Mouse (Mus musculus) 416B (cell line): ENCODE results near the gene Klc1.

Experiments used
- DNase-seq: peaks from one replicate; pipeline ENCODE4 v3.0.0; 2011; ENCODE audit warnings: low read depth

The Klc1 gene

GRCm38 (mm10) chr12:111813766-111814617 is 55.3 kb downstream of the Klc1 start, which contains the start of the genes Xrcc3 and Zfyve21:
TSS of gene Xrcc3 (minus strand) at chr12:111813873.
TSS of gene Zfyve21 (plus strand) at chr12:111814170.
- DNase-seq = peak; percentile 99

GRCm38 (mm10) chr12:111814769-111815762 is 56.4 kb downstream of the Klc1 start:
- no peak for DNase-seq

- no peak for DNase-seq
Observed at GRCm38 (mm10) chr12:111816528-111816927, 57.9 kb downstream of the Klc1 start.

- peak; percentile 48 for DNase-seq
Observed at GRCm38 (mm10) chr12:111816967-111817366, 58.3 kb downstream of the Klc1 start.

GRCm38 (mm10) chr12:111817991-111818390 is 59.3 kb downstream of the Klc1 start:
- DNase-seq = no peak

GRCm38 (mm10) chr12:111819936-111820335 is 61.3 kb downstream of the Klc1 start:
- DNase-seq = no peak

GRCm38 (mm10) chr12:111820708-111821107 is 62.1 kb downstream of the Klc1 start:
- no peak for DNase-seq

GRCm38 (mm10) chr12:111821931-111822330 is 63.3 kb downstream of the Klc1 start:
- DNase-seq = no peak

- DNase-seq = no peak
Observed at GRCm38 (mm10) chr12:111827556-111827955, 68.9 kb downstream of the Klc1 start.

GRCm38 (mm10) chr12:111829447-111829846 is 70.8 kb downstream of the Klc1 start:
- no peak for DNase-seq

- no peak for DNase-seq
Observed at GRCm38 (mm10) chr12:111829954-111830353, 71.3 kb downstream of the Klc1 start.

- no peak for DNase-seq
Observed at GRCm38 (mm10) chr12:111830375-111830774, 71.7 kb downstream of the Klc1 start.

- no peak for DNase-seq
Observed at GRCm38 (mm10) chr12:111832643-111833042, 74.0 kb downstream of the Klc1 start.

- DNase-seq = no peak
Observed at GRCm38 (mm10) chr12:111833457-111833856, 74.8 kb downstream of the Klc1 start.

- DNase-seq = peak; percentile 24
Observed at GRCm38 (mm10) chr12:111842565-111843433, 84.2 kb downstream of the Klc1 start.

- peak; percentile 36 for DNase-seq
Observed at GRCm38 (mm10) chr12:111843470-111843869, 84.8 kb downstream of the Klc1 start.

- no peak for DNase-seq
Observed at GRCm38 (mm10) chr12:111845953-111846352, 87.3 kb downstream of the Klc1 start.

GRCm38 (mm10) chr12:111846815-111847214 is 88.2 kb downstream of the Klc1 start:
- DNase-seq = no peak

- DNase-seq = peak; percentile 47
Observed at GRCm38 (mm10) chr12:111848300-111848798, 89.7 kb downstream of the Klc1 start.

GRCm38 (mm10) chr12:111851235-111851634 is 92.6 kb downstream of the Klc1 start:
- peak; percentile 46 for DNase-seq

GRCm38 (mm10) chr12:111851745-111852144 is 93.1 kb downstream of the Klc1 start:
- peak; percentile 51 for DNase-seq
